Mouse (Mus musculus): Measurements from ENCODE around the gene Kcnh1. TPM values are rescaled to one million over a fixed set of nuclear protein-coding genes. Genes with fewer than 3 reads are reported as not detected.

Kcnh1 gene
- polyA plus RNA-seq, 1 experiment from 2014 or later, result 0.40 TPM

DNA sequence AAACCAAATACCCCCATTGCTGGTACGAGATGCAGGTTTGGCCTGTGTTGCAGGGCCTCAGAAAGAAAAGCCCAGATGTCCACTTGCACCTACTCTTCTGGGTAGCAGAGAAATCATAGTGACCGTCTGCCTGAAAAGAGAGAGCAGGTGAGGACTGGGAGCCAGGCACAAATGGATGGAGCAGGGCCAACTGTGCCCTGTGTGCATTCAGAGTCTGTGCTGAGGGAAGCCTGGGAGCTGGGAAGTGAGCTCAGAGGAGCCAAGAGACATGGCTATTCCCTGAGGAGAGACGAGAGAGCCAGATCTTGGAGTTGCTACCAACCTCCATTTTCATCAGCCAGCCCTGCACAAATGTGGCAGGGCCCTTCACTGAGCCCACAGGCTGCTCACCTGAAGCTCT is 93.8 kb downstream of the Kcnh1 start:
- Histone ChIP-seq H3K27ac (ENCODE audit: low read depth, low read length) (no peak overlapping the region), H3K9ac (ENCODE audit: low read depth, low read length) (no peak overlapping the region), H3K4me1 (replicated peaks; ENCODE audit: control insufficient read depth, insufficient read depth, low read length) (no peaks in the 10 kb centered on the region), H3K36me3 (ENCODE audit: control insufficient read depth, insufficient read depth, low read length) (no peaks in the 10 kb centered on the region), H3K27me3 (ENCODE audit: control insufficient read depth, insufficient read depth, low read length) (no peaks in the 10 kb centered on the region), H3K4me3 (ENCODE audit: low read depth, low read length) (no peak overlapping the region), H3K9me3 (ENCODE audit: control insufficient read depth, low read length) (no peaks in the 10 kb centered on the region), H3K4me2 (replicated peaks; ENCODE audit: low read depth, low read length) (no peak overlapping the region)
- DNase-seq (ENCODE audit: low spot score), result no peak
- no peak for ATAC-seq (ENCODE audit: low FRiP score)
- 74% methylated on average over 3 of the region's 3 CpGs for WGBS

DNA sequence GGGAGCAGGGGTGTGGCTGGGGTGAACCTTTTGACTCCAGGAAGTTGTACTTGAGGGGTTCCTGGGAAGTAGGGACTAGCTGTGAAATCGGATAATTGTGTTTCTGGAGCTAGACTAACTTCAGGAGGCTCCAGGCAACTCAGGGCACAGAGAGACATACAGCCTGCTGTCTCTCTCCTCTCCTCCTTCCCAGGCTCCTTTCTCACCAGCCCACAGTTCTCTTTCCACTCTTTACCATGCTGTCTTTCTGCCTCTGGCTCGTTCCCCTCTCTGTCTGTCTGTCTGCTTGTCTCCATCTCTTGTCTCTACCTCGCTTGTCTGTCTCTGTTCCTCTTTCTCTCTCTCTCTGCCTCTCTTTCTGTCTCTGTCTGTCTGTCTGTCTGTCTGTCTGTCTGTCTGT is 94.4 kb downstream of the Kcnh1 start:
- ATAC-seq (ENCODE audit: low FRiP score) (no peak), DNase-seq (ENCODE audit: low spot score) (no peak)
- Histone ChIP-seq H3K27me3 (ENCODE audit: control insufficient read depth, insufficient read depth, low read length) (no peaks in the 10 kb centered on the region), H3K4me3 (ENCODE audit: low read depth, low read length) (no peak overlapping the region), H3K27ac (ENCODE audit: low read depth, low read length) (no peak overlapping the region), H3K9ac (ENCODE audit: low read depth, low read length) (no peak overlapping the region), H3K9me3 (ENCODE audit: control insufficient read depth, low read length) (no peaks in the 10 kb centered on the region), H3K36me3 (ENCODE audit: control insufficient read depth, insufficient read depth, low read length) (no peaks in the 10 kb centered on the region), H3K4me2 (replicated peaks; ENCODE audit: low read depth, low read length) (no peak overlapping the region), H3K4me1 (replicated peaks; ENCODE audit: control insufficient read depth, insufficient read depth, low read length) (no peaks in the 10 kb centered on the region)
- WGBS, result 73% methylated on average over 3 of the region's 3 CpGs

DNA sequence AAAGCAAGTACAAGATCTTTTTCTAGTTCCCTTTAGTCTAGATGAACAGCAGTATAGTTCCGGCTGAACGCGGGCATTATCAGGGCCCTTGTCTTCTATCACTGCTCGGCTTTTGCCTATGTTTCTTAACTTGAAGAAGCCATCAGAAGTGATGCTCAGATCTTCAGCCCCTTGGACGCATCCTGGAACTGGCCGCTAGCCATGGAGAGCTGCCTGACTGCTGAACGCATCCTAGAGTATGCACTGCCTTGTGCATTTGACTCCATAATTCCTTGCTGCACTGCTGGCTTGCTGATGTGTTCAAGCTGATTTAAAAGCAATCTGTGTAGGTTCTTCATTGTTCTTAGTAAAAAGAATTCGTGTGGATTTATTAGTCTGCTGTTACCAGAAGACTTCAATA is 97.9 kb downstream of the Kcnh1 start:
- 92% methylated on average over 8 of the region's 8 CpGs for WGBS
- Histone ChIP-seq H3K4me2 (replicated peaks; ENCODE audit: low read depth, low read length) (no peak overlapping the region), H3K27me3 (ENCODE audit: control insufficient read depth, insufficient read depth, low read length) (no peaks in the 10 kb centered on the region), H3K4me1 (replicated peaks; ENCODE audit: control insufficient read depth, insufficient read depth, low read length) (no peaks in the 10 kb centered on the region), H3K27ac (ENCODE audit: low read depth, low read length) (no peak overlapping the region), H3K36me3 (ENCODE audit: control insufficient read depth, insufficient read depth, low read length) (no peaks in the 10 kb centered on the region), H3K4me3 (ENCODE audit: low read depth, low read length) (no peak overlapping the region), H3K9ac (ENCODE audit: low read depth, low read length) (no peak overlapping the region), H3K9me3 (ENCODE audit: control insufficient read depth, low read length) (no peaks in the 10 kb centered on the region)
- no peak for ATAC-seq (ENCODE audit: low FRiP score)
- no peak for DNase-seq (ENCODE audit: low spot score)

DNA sequence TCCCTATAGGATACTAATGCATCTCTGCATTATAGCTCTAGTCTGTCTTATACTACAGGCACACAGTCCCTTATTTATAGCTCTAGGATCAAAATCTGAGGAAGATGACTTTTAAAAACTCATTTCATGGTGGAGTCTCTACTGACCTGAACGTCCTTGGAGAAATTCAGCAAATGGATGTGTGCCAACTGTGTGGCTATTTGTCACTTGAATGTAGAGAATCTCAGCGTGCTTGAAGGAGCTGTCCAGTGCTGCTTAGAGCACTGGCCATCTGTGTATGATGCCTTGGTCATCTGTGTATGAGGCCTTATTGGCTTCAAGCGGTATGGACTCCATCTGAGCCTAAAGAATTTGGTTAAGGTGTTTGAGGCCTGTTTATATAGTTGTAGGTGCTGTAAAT is 100.7 kb downstream of the Kcnh1 start:
- Histone ChIP-seq H3K36me3 (ENCODE audit: control insufficient read depth, insufficient read depth, low read length) (no peaks in the 10 kb centered on the region), H3K4me3 (ENCODE audit: low read depth, low read length) (no peak overlapping the region), H3K9me3 (ENCODE audit: control insufficient read depth, low read length) (no peaks in the 10 kb centered on the region), H3K27ac (ENCODE audit: low read depth, low read length) (no peak overlapping the region), H3K27me3 (ENCODE audit: control insufficient read depth, insufficient read depth, low read length) (no peaks in the 10 kb centered on the region), H3K4me2 (replicated peaks; ENCODE audit: low read depth, low read length) (no peak overlapping the region), H3K9ac (ENCODE audit: low read depth, low read length) (no peak overlapping the region), H3K4me1 (replicated peaks; ENCODE audit: control insufficient read depth, insufficient read depth, low read length) (no peaks in the 10 kb centered on the region)
- WGBS, result 68% methylated on average over 3 of the region's 3 CpGs
- no peak for ATAC-seq (ENCODE audit: low FRiP score)
- DNase-seq (ENCODE audit: low spot score), result no peak

DNA sequence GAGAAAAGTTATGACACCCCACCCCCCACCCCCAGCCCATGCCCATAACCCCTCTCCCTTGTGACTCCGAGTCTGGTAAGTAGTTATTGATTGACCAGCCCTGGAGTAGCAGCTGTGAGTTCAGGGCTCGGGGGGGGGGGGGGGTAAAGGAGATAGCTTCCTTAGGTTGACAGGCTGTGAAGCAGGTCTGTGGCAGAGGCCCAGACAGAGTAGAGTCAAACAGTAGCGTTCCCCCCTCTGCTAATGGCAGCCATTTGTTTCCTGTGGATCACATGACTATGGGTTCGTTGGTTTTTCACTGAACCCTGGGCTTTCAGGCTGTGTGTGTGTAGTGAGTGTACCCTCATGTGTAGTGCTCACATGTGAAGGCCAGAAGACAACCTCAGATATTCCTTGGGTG is 102.8 kb downstream of the Kcnh1 start:
- H3K9me3 ChIP-seq (ENCODE audit: control insufficient read depth, low read length), result no peaks in the 10 kb centered on the region
- H3K27ac ChIP-seq (ENCODE audit: low read depth, low read length), result no peak overlapping the region
- ATAC-seq (ENCODE audit: low FRiP score) (0 out of 2 replicates have a peak, but pooled peaks have one; percentile 38), DNase-seq (ENCODE audit: low spot score) (no peak)
- 59% methylated on average over 4 of the region's 4 CpGs for WGBS
- no peak overlapping the region for H3K9ac ChIP-seq (ENCODE audit: low read depth, low read length)
- no peaks in the 10 kb centered on the region for H3K36me3 ChIP-seq (ENCODE audit: control insufficient read depth, insufficient read depth, low read length)
- H3K4me2 ChIP-seq (replicated peaks; ENCODE audit: low read depth, low read length), result no peak overlapping the region
- H3K27me3 ChIP-seq (ENCODE audit: control insufficient read depth, insufficient read depth, low read length), result no peaks in the 10 kb centered on the region
- no peak overlapping the region for H3K4me3 ChIP-seq (ENCODE audit: low read depth, low read length)
- H3K4me1 ChIP-seq (replicated peaks; ENCODE audit: control insufficient read depth, insufficient read depth, low read length), result no peaks in the 10 kb centered on the region

DNA sequence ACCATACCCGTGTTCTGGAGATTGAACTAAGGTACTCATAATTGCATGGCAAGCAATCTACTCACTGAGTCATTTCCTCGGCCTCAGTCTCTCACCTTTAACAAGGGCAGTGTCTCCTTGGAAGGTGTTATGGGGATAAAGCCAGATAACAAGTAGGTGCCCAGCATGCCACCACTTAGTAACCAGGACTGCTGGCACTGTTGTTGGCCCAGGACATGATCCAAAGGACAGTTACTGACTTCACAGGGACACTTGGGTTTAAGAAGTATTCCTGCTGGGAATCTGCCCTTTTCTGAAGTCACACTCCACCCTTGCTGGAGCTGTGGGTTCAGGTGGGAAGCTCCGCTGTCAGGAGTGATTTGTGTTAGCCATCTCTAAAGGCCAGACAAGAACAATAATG is 103.3 kb downstream of the Kcnh1 start:
- no peak for ATAC-seq (ENCODE audit: low FRiP score)
- H3K27ac ChIP-seq (ENCODE audit: low read depth, low read length), result no peak overlapping the region
- no peak overlapping the region for H3K9ac ChIP-seq (ENCODE audit: low read depth, low read length)
- no peak overlapping the region for H3K4me3 ChIP-seq (ENCODE audit: low read depth, low read length)
- no peak for DNase-seq (ENCODE audit: low spot score)
- no peak overlapping the region for H3K4me2 ChIP-seq (replicated peaks; ENCODE audit: low read depth, low read length)
- H3K9me3 ChIP-seq (ENCODE audit: control insufficient read depth, low read length), result no peaks in the 10 kb centered on the region
- WGBS, result 85% methylated on average over 3 of the region's 3 CpGs
- no peaks in the 10 kb centered on the region for H3K27me3 ChIP-seq (ENCODE audit: control insufficient read depth, insufficient read depth, low read length)
- no peaks in the 10 kb centered on the region for H3K36me3 ChIP-seq (ENCODE audit: control insufficient read depth, insufficient read depth, low read length)
- no peaks in the 10 kb centered on the region for H3K4me1 ChIP-seq (replicated peaks; ENCODE audit: control insufficient read depth, insufficient read depth, low read length)

DNA sequence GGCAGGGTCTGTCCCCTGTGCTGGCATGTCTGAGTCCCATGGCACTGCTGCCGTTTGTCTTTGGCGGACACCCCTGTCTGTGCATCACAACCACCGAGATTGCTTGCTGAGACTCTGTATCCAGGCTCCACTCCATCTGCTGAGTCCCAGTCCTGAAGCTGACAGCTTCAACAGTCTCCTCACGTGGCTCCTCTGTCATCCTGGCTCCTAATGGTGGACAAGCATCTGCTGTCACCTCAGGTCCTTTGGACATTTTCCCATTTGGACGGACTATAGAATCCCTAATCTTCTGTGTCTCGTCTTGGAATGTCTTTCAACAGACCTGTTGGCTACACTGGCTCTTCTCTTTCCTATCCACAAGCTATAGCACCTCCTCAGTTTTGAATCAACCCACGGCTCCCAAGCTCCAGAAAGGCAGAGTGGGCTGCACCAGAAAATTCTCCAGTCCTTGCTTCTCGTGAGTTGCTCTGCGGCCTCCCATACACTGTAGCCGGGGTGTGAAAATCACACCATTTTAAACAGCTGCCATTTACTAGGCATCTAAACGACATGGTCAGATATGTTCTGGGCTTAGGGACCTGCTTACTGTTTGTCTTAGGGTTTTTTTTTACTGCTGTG is 104.8 kb downstream of the Kcnh1 start:
- Histone ChIP-seq H3K4me3 (ENCODE audit: low read depth, low read length) (no peak overlapping the region), H3K4me1 (replicated peaks; ENCODE audit: control insufficient read depth, insufficient read depth, low read length) (no peaks in the 10 kb centered on the region), H3K4me2 (replicated peaks; ENCODE audit: low read depth, low read length) (no peak overlapping the region), H3K27ac (ENCODE audit: low read depth, low read length) (no peak overlapping the region), H3K9me3 (ENCODE audit: control insufficient read depth, low read length) (no peaks in the 10 kb centered on the region), H3K36me3 (ENCODE audit: control insufficient read depth, insufficient read depth, low read length) (no peaks in the 10 kb centered on the region), H3K9ac (ENCODE audit: low read depth, low read length) (no peak overlapping the region), H3K27me3 (ENCODE audit: control insufficient read depth, insufficient read depth, low read length) (no peaks in the 10 kb centered on the region)
- no peak for DNase-seq (ENCODE audit: low spot score)
- 83% methylated on average over 11 of the region's 11 CpGs for WGBS
- no peak for ATAC-seq (ENCODE audit: low FRiP score)

DNA sequence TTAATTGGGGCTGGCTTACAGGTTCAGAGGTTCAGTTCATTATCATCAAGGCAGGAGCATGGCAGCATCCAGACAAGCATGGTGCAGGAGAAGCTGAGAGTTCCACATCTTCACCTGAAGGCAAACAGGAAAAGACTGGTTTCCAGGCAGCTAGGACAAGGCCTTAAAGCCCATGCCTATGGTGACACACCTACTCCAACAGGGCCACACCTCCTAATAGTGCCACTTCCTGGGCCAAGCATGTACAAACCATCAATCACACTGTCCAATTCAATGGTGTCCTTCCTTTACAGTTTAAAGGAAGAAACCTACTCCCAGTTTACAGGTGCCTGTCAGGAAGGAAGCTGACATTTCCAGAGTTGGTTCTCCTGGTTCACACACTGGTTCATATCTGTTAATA is 105.3 kb downstream of the Kcnh1 start:
- Histone ChIP-seq H3K9ac (ENCODE audit: low read depth, low read length) (no peak overlapping the region), H3K27me3 (ENCODE audit: control insufficient read depth, insufficient read depth, low read length) (no peaks in the 10 kb centered on the region), H3K27ac (ENCODE audit: low read depth, low read length) (no peak overlapping the region), H3K4me2 (replicated peaks; ENCODE audit: low read depth, low read length) (no peak overlapping the region), H3K9me3 (ENCODE audit: control insufficient read depth, low read length) (no peaks in the 10 kb centered on the region), H3K4me1 (replicated peaks; ENCODE audit: control insufficient read depth, insufficient read depth, low read length) (no peaks in the 10 kb centered on the region), H3K36me3 (ENCODE audit: control insufficient read depth, insufficient read depth, low read length) (no peaks in the 10 kb centered on the region), H3K4me3 (ENCODE audit: low read depth, low read length) (no peak overlapping the region)
- DNase-seq (ENCODE audit: low spot score) (no peak), ATAC-seq (ENCODE audit: low FRiP score) (no peak)

DNA sequence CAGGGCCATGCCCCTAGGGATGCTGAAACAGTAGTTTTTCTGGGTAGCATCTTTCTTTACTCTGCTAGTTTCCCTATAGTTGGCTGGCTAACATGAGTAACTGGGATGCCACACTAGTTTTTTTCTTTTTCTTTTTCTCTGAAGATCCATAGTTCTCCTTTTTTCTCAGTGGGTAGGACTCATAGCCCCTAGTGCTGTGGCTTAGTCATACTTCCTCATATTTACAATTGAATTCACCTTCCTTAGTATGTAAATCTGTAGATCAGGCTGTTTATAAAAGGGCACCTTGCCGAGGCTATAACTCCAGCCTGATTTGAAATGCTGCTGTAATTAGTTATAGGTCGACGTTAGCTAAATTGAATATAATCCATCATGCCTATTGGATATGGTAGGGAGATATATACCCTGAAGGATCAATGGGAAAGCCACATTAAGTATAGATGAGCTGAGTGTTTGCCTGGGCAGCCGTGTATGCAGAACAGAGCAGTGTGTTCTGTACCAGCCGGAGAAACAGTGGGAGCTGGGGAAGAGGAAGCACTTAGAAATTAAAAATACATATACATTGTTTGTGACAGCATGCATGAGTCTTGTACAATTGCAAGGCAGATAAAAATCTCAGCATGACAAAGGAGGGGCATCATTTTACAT is 107.0 kb downstream of the Kcnh1 start:
- H3K9ac ChIP-seq (ENCODE audit: low read depth, low read length), result no peak overlapping the region
- ATAC-seq (ENCODE audit: low FRiP score) (no peak), DNase-seq (ENCODE audit: low spot score) (no peak)
- no peaks in the 10 kb centered on the region for H3K9me3 ChIP-seq (ENCODE audit: control insufficient read depth, low read length)
- no peak overlapping the region for H3K4me2 ChIP-seq (replicated peaks; ENCODE audit: low read depth, low read length)
- H3K36me3 ChIP-seq (ENCODE audit: control insufficient read depth, insufficient read depth, low read length), result no peaks in the 10 kb centered on the region
- no peak overlapping the region for H3K27ac ChIP-seq (ENCODE audit: low read depth, low read length)
- no peak overlapping the region for H3K4me3 ChIP-seq (ENCODE audit: low read depth, low read length)
- no peaks in the 10 kb centered on the region for H3K4me1 ChIP-seq (replicated peaks; ENCODE audit: control insufficient read depth, insufficient read depth, low read length)
- 68% methylated on average over 5 of the region's 5 CpGs for WGBS
- no peaks in the 10 kb centered on the region for H3K27me3 ChIP-seq (ENCODE audit: control insufficient read depth, insufficient read depth, low read length)

Data from hindbrain, embryonic 11.5 days (tissue).